Mouse (Mus musculus): ENCODE measurements around the gene Malsu1.

Gene Malsu1

DNA sequence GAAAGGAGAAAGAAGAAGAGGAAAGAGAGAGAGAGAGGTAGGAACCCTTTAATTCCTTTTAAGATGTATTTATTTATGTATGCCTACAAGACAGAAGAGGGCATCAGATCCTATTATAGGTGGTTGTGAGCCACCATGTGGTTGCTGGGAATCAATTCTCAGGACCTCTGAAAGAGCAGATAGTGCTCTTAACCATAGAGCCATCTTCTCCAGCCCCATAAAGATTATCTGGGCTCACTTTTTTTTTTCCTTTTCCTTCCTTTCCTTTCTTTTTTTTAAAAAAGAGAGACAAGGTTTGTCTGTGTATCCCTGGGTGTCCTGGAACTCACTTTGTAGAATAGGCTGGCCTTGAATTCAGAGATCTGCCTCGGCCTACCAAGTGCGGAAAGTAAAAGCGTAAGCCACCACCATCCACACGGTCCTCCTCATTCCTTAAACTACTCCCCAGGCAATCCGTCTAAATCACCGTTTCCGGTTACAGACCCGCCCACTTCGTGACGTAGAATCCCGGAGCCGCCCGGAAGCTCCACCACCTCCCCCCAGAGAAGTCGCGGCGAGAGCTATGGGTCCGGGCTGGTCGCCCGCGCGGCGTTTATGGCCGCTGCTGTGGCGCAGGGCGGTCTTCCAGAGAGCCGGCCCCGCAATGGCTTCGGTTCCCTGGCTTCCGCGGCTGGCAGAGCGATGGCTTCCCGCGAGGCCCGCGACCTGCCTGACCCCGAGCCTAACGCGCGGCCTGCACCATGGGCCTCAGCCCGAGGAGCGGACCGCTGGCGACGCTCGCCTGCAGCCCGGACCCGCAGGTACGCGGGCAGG lies at the start of gene Malsu1:
Gene Malsu1, plus strand, starts transcription at position 492 of the 813 bp plus-strand sequence.
- peak; percentile 88 to 93 for DNase-seq (ENCODE audit: low spot score in 2 of 2)

DNA sequence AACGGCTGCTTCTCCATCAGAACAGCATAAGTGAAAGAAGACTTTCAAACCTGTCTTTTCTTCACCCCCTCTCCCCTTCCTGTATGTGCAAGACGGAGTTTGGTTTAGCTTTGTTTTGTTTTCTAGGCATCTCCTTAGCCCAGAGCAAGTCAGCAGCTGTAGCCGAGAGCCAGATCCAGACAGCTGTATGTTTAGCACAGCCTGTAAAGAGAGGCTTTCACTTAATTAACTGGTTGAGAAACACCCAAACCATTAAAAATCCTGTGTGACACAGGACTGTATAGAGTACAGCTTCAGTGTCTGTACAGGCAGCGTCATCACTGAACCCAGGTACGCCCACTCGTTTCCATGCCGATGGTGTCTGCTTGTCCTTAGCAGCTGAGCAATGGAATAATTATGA lies 48.3 kb upstream of the Malsu1 start:
- DNase-seq (ENCODE audit: low spot score in 2 of 2): no peak

DNA sequence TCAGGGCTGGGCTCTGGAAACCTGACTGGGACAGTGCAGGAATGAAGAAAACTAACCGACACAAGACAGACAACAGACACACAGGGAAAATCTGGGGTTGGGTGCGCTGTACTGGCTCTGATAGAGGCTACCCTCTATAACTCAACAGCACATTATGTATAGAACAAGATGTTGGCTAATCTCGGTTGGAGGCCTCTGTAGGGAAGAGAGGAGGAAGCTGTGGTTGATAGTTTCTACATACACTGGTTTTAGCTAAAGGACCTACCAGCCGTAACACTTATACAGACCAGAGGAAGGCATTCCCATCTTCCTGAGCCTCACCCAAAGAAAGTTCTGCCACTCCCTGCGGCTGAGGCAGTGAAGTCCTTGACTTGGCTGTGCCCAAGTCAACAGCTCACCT lies 47.1 kb upstream of the Malsu1 start:
- DNase-seq (ENCODE audit: low spot score in 2 of 2): no peak

DNA sequence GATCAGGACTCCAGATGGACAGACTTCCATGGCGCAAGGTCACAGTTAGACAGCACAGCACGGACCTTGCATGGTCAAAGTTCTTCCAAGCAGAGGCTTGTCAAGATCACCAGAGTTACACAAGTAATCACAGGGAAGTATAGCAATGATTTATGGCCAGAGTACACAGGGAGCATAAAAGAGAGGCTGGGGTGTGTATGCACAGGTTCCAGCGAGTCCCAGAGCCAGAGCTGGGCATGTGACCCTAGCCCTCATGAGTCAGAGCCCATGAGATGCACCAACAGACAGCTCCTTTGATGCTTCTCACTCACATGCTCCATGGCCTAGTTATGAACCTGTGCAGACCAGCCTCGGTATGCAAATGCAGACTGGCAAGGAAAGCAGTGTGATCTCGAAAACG lies 45.6 kb upstream of the Malsu1 start:
- DNase-seq (ENCODE audit: low spot score in 2 of 2): no peak

DNA sequence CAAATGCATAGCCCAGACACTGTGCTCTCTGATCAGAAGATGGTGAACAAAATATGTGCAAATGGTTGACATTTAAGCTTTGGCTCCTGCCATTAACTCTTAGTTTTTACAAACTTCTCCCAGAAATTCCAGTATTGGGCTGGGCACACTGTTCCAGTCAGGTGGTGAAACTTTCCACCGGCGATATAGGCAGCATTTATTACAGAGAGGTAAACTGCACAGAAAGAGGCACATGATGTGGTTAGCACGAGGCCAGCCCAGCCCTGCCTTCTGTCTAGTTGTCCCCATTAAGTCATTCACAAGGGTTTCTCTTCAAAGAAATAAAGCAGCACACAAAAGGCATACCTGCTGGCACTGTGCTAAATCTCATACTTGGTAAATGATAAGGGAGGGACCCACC lies 44.9 kb upstream of the Malsu1 start:
- no peak for DNase-seq (ENCODE audit: low spot score in 2 of 2)

DNA sequence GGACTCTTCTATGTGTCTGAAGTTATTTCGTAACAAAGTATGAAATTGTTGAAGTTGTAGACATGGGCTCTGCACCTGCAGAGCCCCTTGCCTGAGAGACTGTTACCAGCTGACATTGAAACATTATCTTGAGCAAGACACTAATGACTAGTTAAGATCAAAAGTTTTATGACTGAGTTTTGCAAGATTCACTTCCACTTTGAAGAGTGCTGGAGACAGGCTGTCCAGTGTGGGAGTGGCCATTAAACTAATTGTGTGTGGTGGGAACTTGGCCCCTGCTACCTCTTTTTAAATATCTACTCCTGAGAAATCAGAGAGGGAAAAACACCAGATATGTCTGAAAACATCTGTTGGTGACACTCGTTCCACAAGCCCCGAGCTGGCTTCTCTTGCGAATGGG lies 42.4 kb upstream of the Malsu1 start:
- DNase-seq (ENCODE audit: low spot score in 2 of 2): no peak

DNA sequence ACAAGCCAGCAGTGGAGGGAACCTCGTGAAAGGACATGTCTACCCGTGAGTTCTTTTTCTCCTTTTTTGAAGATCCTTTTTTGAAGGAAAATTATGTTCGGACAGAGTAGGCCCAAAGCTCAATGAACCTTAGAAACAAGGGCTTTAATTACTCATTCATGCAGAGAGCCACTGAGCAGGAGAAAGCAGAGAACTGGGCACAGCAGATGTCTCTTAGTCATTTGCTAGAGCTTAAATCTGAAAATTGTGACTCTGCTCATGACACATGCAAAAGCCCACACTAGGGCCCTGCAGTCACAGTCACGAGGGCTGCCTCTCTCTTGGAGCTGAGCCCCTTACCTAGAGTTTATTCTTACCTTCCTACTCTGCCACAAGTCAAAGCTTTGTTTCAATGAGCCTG lies 40.8 kb upstream of the Malsu1 start:
- DNase-seq (ENCODE audit: low spot score in 2 of 2): no peak

DNA sequence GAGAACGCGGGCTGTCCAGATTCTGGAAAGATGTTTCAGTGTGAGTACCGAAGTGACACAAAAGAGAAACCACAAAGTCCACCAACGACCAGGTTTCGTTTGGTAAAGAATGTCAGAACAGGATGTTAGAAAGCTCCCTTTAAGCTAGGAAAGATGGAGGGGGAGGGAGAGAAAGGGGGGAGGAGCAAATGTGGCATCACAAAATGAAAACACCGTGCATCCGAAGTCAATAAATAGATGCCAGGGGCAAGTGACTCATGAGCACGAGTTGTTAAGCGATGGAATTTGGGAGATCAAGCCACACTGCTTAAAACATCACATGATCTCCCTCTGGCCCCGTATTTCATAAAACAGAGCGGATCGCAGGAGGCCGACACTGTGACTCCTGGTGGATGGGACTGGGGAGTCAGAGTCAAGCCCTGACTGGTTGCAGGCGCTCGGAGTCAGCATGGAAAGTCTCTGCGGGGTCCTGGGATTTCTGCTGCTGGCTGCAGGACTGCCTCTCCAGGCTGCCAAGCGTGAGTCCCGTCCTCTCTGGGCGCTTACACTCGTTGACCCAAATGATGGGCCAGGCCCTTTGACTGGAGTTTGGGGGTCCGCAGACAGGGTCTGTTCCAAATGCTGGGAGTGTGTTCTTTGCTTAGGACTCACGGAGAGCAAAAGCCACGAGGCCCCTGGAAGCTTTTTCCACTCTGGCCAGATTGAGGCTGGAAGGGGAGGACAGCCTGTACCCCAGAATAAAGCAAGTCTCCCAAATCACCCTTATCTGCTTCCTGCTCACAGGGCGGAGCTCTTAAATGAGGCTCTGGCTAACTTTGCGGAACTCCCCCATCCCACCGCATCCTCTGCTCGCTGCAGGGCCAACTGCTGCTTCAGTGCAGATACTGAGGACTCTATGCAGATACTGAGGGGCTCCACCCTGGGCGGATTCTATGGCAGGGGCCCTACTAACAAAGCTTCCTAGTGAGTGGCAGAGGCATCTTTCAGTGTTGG lies 37.0 kb upstream of the Malsu1 start, which contains the start of gene Gpnmb:
Gene Gpnmb, plus strand, starts transcription at position 272 of the 993 bp plus-strand sequence.
- DNase-seq (ENCODE audit: low spot score in 2 of 2): no peak

DNA sequence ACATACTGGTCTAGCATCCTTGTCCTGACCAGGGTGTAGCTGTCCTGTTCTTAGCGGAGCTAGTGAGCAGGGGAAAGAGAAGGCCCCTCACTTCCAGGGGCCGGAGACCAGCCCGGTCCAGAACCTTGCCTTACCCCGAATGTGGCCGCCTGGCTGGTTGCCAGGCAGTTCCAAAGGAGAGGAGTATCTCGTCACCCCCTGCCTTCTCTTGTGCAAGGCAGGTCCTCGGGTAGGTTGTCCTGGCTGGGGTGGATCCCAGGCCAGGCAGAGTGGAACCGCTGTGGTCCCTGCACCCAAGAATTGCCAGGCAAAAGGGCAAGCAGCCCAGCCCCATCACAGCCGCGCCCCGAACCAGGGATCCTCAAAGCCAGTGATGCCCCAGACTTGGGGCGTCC lies 36.3 kb upstream of the Malsu1 start:
- DNase-seq (ENCODE audit: low spot score in 2 of 2): no peak

DNA sequence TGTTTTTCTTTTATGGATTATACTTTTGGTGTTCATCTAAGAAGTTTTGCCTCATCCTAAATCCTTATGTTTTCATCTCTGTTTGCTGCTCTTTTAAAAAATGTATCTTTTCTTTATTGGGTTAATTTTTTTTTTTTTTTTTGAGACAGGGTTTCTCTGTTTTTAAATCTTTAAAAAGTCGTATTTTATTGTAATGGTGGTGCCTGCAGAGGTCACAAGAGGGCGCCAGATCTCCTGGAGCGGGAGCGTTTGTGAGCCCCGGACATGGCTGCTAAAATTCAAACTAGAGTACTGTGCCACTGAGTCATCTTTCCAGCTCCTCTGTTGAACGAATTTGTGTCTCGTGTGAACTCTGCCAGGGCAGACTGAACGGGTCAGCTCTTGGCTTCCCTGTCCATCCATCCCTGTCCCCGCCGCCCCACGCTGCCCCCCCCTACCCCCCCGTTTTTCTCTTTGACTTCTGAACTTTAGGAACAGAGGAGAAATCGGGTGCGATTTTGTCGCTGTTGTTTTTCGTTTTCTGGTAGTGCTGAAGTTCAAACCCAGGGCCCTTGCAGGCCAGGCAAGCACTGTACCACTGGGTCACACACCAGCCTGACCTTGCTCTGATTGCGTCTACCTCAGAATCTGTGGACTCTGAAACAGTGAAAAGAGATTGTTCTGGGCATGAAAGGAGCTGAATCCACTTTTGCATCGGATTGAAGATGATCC lies 34.0 kb upstream of the Malsu1 start:
- peak in 1 of 2 experiments; percentile 62 for DNase-seq (ENCODE audit: low spot score in 2 of 2)

DNA sequence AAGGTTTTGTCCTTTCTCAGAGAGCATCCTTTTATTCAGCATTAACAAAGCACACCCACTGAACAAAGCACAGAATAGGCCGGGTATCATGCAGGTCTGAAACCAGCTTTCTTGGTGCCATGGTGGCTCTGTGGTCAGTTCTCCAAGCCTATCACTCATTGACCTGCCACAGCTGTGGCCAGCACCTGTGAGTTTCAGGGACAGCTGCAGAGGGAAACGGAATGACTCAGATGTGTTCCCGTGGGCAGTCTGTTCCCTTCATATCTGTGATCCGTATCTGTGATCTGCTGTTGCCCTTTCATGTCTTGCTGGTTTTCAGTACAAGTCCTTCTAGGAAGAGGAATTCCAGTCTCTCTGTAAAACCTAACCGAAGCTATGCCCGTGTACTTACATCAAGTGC lies 27.1 kb upstream of the Malsu1 start:
- no peak for DNase-seq (ENCODE audit: low spot score in 2 of 2)

DNA sequence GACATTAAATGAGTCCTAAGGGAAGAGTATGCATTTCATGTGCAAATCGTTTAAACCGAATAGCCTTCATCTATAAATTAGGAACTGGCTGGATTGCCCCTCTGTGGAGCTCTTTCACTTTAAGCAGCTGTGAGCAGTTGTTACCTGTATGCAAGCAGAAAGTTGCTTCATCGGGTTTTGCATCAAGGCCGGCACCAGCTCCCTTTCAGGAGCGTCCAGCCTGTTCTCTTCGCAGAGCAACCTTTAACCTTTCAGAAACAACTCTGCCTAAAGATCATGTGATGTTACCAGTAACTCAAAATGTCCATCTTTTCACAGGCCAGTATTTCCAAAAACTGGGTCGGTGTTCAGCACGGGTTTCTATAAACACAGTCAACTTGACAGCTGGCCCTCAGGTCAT lies 26.6 kb upstream of the Malsu1 start:
- no peak for DNase-seq (ENCODE audit: low spot score in 2 of 2)

DNA sequence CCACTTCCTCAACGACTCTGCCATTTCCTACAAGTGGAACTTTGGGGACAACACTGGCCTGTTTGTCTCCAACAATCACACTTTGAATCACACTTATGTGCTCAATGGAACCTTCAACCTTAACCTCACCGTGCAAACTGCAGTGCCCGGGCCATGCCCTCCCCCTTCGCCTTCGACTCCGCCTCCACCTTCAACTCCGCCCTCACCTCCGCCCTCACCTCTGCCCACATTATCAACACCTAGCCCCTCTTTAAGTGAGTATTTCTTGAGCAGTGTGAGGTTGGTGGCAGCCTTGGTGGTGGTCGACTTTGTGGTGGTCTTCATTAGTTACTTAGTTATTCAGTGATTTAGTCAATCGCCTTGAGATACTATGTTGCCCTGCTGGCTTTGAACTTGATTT lies 25.7 kb upstream of the Malsu1 start:
- no peak for DNase-seq (ENCODE audit: low spot score in 2 of 2)

DNA sequence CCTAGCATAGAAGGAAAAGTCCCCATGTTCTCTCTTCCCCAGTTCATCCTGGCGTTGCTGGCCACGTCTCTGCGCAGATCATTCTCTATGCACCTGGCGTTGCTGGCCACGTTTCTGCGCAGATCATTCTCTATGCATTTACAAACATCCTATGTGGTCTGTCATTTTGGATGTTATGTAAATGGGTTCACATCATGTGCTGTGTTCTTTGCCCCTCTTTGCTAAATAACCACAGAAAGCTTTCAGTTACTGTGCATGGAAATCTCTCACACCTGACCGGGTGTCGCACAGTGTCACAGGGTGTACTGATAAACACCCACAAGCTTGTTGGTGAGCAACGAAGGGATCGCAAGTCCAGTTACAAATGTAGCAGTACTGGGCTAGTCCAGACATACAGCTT lies 25.2 kb upstream of the Malsu1 start:
- no peak for DNase-seq (ENCODE audit: low spot score in 2 of 2)

DNA sequence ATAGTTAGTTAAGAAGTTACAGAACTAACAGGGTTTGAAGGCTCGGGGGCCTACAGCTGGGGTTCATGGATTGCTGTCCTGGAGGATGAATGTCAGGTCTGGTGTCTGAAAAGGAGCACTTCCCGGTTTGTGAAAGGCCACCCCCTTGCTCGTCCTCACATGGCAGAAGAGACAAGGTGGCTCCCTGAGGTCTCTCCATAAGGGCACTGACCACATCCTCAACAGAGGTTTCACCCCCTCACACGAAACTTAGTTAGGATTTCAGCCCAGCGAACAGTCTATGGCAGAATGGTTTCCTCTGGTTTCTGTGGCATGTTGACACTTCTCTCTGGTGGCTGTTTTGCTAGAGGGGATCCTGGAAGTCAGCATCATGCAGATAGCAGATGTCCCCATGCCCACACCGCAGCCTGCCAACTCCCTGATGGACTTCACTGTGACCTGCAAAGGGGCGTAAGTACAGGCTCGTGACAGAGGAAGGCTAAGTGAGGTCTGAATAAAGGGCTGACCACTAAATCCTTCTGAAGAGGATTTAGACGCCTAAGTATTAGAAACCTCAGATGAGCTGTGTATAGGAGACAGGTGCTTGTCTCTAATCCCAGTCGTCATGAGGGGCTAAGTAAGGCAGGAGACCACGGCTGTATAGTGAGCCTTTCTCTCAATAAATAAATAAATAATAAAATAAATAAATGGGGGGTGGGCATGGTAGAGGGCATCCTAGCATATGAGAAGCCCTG lies 22.8 kb upstream of the Malsu1 start:
- no peak for DNase-seq (ENCODE audit: low spot score in 2 of 2)

DNA sequence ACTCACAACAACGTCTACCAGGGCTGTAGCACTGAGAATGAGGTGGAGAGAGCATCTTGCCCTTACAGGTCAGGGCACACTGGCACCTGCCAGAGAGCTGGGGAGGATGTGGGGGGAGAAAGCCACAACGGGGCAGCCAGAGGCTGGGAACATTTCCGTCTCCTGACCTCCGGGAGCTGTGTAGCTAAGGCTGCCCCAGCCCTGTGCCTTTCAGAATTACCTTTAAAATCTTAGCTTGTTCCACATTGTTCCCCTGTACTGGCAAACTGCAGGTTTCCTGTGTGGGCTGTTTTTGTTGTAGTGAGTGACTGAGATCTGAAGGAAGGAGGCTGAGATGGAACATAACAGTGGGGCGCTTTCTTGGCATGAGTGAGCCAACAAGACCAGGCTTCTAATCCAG lies 21.4 kb upstream of the Malsu1 start:
- DNase-seq (ENCODE audit: low spot score in 2 of 2): no peak

DNA sequence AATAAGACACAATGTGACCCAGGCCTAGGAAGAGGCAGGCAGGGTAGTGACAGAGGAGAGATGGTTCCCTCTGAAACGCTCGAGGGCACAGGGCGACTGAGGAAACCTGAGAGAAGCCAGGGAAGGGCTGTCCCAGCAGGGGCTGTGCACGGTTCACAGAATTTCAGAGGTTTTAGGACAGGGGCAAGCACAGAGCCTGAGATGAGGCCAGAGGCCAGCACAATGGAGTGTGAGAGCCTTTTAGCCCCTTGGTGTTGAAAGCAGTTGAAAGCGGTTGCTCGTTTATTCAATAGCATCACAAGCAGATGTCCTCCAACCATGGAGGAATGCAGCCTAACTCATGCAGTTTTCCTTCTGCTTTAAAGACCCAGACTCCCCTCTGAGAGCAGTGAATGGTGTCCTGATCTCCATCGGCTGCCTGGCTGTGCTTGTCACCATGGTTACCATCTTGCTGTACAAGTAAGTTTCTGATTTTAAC lies 18.3 kb upstream of the Malsu1 start:
- DNase-seq (ENCODE audit: low spot score in 2 of 2): no peak

DNA sequence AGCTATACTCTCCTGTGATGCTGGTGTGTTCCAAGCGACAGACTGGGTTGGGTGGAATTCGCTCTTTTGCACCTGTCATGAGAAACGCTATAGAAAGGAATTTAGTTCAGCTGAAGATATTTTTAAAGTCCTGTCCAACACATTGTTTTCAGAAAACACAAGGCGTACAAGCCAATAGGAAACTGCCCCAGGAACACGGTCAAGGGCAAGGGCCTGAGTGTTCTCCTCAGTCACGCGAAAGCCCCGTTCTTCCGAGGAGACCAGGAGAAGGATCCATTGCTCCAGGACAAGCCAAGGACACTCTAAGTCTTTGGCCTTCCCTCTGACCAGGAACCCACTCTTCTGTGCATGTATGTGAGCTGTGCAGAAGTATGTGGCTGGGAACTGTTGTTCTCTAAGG lies 17.6 kb upstream of the Malsu1 start:
- no peak for DNase-seq (ENCODE audit: low spot score in 2 of 2)

DNA sequence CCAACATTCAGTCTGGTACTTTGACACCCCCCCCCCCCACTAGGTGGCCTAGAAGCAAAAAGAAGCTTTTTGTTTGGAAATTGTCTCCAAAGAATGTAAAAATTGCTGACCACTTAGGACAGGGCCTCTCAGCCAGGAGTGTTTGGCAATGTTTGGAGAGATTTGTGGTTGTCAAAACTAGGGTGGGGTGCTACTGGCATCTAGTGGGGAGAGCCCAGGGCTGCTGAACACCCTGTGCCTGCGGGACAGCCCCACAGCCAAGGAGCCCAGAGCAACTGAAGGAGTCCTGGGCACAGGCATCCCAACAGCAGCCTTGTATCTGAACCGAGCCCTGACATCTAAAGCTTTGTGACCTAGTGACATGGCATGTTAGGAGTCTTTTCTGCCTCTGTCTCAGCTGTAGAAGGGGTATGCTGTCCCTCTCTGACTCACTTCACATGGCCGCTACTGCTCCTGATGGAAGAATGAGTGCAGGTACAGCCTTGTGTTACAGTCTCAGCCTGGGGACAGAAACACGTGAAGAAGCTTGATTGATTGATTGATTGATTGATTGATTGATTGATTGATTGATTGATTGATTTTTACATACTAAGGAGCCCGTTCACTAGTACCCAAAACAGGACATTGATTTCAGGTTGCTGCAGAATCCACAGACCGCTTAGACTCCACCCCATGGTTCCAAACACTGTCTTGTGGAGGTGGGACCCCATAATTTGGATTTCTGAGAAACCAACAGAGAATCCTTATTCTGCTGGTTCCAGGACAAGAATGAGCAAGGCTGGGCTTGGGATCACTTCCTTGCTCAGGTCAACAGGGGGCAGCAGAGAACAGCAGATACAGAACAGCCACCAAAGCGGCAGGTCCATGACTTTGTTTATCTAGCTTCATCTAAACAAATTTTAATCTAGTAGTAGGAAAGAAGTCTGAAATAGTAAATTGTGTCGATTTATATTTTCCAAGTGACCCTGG lies 16.3 kb upstream of the Malsu1 start:
- DNase-seq (ENCODE audit: low spot score in 2 of 2): peak; percentile 32 to 66

DNA sequence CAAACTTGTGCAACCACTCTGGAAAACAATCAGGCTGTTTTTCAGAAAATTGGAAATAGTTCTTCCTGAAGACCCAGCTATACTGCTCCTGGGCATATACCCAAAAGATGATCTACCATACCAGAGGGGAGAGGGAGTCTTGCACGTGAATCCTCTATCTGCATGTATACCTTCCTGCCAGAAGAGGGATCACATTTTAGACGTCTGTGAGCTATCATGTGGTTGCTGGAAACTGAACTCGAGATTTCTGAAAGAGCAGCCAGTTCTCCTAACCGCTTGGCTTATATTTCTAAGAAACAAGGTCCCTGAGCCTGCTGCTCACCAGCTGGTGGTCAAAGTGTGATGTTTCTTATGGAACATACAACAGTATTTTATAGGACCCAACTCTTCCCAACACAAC lies 5.2 kb upstream of the Malsu1 start:
- DNase-seq (ENCODE audit: low spot score in 2 of 2): no peak

Measured in frontal cortex, postnatal 14 days (tissue).